Mouse (Mus musculus) neural tube, postnatal 0 days (tissue): ENCODE results near the gene Pdyn. TPM values are rescaled to one million over a fixed set of nuclear protein-coding genes. Genes with fewer than 3 reads are reported as not detected.

ENCODE experiments used
- polyA plus RNA-seq: library from polyadenylated mRNA; unstranded; fragments of >200 nt; fragmentation: Nextera tagmentation; extraction: Ambion mirVana; gene quantifications from 2 replicates; pipeline ENCODE4 v1.2.1, GENCODE M21; 2015

Gene Pdyn
- 46.3 and 49.0 TPM in 2 replicates for polyA plus RNA-seq

GRCm38 (mm10) chr2:129699484-129700158 lies at the start of gene Pdyn:
Gene Pdyn (minus strand): TSS chr2:129699844.

Other genes with a start within 250 kb of the Pdyn start
- gene F830045P16Rik, start 163.2 kb downstream of the Pdyn start, polyA plus RNA-seq: 0.08 TPM in 1 of 2 replicates, not detected in the other
- gene Sirpa, start 107.0 kb downstream of the Pdyn start, polyA plus RNA-seq: 43.9 and 46.5 TPM in 2 replicates
- 6.1 and 7.0 TPM in 2 replicates for gene Stk35, start 100.7 kb upstream of the Pdyn start, polyA plus RNA-seq